Mouse (Mus musculus) right cerebral cortex, postnatal 14 days (tissue): ENCODE results near the gene Mark1.

Source experiments
- DNase-seq: peaks from one replicate; pipeline ENCODE4 v3.0.0; 2022

Gene Mark1

GRCm38 (mm10) chr1:184999071-184999750 lies at the start of gene Mark1:
Gene Mark1 (minus strand): TSS chr1:184999570.
- DNase-seq: peak; percentile 30

GRCm38 (mm10) chr1:185047516-185048247 lies 48.3 kb upstream of the Mark1 start:
- no peak for DNase-seq

DNA sequence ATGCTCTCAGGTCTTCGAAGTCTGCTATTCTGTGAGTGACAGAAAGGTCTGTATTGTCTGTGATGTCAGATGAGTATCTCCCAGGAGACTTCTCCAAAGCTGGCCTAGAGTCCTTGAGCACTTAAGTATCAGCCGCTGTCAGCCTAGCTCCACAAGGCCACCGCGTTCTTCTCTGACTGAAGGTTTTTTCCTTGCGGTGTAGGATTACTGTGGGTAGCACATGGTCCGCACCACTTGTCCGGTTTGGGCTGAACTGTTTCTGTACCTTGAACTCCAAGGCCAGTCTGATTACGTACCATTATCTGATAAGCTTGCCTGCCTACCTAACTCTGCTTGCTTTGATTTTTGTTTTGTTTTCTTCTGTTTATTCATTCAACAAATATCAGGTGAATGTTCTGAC lies 47.1 kb upstream of the Mark1 start:
- DNase-seq: no peak

DNA sequence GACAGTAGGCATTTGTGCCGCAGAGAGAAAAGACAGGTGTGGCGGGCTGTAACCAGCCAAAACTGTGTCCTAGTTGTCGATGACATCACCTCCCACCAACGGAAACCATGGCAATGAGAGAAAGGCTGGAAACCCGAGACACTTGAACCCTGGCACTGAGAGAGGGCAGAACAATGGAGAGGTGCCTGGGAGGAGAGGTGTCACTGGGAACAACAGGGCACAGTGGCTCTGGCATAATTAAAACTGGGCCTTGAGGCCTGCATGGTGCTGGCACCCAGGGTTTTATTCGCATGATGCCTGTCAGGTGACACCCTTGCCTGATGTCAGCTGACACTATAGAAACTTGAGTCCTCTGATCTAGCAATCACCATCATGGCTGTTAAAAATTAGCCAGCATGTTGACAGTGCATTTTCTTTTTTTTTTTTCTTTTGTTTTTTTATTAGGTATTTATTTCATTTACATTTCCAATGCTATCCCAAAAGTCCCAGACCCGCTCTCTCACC lies 38.9 kb upstream of the Mark1 start:
- no peak for DNase-seq

- no peak for DNase-seq
Observed at GRCm38 (mm10) chr1:185030565-185030964, 31.2 kb upstream of the Mark1 start.

DNA sequence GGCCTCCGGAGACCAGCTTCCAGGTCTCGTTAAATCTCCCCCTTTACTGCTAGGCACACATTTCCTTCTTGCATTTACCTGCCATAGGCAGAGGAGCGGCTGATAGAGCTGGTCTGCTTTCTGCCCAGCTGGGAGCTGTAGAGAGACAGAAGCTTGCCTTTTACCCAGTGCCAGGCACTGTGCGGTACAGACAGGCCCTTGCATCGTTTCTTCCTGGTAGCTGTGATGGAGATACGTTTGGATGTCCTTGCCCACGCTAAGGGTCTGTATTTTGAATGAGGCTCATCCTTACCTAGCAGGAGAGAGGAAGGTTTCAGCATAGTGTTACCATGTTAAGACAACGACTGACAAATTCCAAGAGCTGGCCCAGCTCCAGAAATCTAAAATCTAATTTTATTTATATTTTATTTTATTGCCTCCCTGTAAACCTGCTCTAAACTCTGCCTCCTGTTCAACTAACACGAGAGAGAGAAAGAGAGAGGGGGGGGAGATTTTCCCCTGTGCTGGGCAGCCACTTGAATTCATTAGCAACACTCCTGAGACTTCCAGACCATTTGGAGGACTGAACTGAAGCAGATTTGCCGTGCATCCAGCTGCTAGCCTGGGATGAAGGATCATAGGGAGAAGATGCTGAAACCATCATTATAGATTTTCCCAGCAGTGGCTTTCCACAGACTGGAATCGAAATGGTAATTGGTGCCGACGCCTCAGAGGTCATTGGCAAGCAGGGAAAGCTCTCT lies 21.2 kb upstream of the Mark1 start:
- DNase-seq: no peak

DNA sequence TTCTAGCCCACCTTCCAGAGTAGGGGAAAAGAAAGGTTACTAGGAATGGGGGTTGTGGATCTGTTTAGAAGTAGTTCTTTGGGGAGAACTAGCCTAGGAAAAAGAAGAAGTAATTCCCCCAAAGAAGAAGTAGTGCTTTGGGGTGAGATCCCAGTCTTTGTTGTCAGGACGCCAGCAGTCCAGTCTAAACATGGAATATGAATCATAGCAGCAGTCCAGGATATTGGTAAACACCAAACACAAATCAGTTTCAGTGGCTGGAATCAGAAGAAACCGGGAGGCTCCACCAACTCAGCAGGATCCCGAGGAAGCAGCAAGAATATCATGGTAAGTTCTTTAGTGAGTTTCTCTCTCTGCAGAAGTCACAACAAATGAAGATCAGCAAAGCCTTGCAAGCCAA lies 13.2 kb upstream of the Mark1 start:
- DNase-seq: no peak

DNA sequence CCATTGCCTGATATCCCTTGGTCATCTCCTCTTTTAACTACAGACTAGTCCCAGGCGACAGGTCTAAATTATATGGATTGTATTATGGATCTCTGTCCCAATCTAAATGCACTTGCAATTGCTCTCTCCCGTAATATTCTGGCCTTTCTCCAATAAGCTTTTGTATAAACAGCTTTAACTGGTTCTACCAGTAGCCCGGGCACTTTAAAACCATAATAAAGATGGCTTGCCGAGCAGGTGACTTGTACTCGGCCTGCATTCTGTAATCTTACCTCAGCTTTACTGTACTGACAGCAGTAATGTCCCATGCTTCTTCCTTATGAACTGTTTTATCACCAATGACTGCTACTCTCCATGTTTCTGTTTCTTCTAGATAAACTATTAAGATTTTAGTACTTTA lies 7.7 kb upstream of the Mark1 start:
- DNase-seq: no peak

DNA sequence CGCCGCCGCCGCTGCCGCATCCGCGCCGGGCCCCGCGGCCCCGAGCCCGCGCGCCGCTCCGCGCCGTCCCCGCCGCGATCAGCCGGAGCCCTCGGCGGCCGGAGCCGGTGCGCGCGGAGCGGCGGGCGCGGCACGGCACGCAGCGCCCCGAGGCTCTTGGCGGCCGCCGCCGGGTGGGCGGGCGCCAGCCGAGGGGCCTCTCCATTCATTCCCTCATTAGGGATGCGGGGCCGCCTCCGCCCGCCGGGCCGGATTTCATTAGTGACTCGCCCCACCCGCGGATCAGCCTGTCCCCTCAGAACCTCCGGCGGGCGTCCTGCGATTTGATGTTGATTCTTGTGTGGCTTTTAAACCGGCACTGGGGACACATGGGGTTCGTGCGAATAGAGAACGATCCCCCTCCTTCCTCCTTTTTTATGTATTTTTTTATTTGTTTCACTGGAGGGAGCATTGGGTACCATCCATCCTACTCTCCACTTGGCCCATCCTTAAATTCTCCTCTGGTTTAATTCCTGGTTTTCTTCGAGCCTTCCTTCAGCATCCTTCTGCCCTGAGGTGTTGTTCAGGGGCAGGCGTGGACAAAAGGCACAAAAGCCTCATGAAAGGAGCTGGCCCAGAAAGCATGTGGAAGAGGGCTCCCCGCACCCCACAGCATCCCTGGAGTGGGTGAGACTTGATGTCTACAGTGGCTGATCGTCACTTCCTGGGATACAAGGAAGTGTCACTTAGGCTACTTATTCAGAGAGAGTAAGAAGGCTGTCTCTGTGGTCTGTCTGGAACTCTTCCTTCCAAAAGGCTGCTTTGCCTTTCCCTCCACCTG lies 620 bp upstream of the Mark1 start:
- peak; percentile 76 for DNase-seq

GRCm38 (mm10) chr1:184998631-184999030 lies 739 bp downstream of the Mark1 start:
- no peak for DNase-seq

- no peak for DNase-seq
Observed at GRCm38 (mm10) chr1:184998161-184998560, 1.2 kb downstream of the Mark1 start.

DNA sequence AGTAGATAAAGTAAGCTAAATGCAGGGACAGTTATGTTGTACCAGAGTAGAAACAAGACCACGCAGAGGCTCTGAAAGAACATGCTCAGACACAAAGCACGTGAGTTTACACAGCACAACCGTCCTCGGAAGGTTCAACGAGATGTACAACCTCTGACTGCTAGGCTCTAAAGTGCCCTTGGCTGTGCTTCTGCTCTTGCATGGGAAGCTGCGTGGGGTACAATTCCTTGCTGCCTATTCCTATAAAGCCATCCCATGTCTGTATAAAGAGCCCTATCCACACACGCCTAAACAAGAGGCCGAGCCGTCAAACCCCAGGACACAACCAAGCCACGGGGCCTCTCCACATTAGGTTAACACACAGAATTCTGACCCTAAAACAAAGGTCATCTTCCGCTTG lies 1.9 kb downstream of the Mark1 start:
- DNase-seq: no peak

GRCm38 (mm10) chr1:184995335-184995734 lies 4.0 kb downstream of the Mark1 start:
- no peak for DNase-seq

DNA sequence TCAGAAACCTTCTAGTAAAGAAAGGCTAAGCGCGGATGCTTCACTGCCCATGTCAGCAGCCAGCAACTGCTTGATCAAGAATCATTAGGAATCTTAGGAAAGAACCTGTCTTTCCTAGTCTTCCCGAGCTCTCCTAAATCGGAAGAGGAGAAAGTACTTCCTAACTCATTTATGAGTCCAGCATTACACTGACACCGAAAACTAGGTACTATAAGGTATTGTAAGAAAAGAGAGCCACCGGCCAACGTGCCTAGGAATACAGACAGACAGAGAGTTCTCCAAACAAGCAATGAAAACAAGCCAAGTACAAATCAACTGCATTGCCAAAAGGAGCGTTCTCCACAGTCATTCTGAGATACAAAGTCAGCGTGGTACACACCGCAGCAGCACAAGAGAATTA lies 8.2 kb downstream of the Mark1 start:
- no peak for DNase-seq

- no peak for DNase-seq
Observed at GRCm38 (mm10) chr1:184986748-184987147, 12.6 kb downstream of the Mark1 start.

DNA sequence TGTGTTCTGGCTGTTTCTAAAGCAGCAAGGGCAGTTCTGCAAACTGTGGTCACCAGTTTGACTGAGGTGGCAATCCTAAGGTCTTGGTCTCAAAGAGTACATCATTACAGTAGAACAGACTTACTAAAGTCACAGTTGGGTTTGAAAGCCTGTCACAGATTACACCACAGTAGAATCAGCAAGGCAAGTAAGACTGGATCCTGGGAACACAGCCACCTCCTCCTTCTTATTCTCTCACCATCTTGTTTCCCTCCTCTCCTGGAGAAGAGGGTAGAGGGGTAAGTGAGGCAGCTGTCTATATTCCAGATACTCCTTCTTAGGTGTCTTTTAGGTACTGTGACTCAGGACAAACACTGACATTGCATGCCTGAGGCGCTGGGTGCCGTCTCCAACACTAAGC lies 14.6 kb downstream of the Mark1 start:
- no peak for DNase-seq

DNA sequence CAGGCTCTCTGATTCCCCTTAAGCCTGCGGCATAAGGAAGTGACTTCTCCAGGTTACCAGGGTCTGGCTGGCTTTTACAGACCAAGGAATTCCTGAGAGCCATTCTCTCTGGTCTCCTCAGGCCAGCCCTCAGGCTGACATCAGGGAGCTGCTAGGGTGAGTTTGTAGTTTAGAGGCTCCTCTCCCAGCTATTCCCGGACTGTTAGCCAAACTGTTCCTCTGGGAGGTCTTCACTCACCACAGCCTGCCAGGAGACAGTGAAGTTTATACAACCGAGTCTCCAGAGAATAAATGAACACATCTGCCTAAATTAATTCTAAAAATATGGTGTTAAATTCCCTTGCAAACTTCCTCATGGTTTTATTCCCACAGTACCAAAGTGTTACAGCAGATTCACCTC lies 15.6 kb downstream of the Mark1 start:
- DNase-seq: no peak

GRCm38 (mm10) chr1:184972214-184972776 lies 27.1 kb downstream of the Mark1 start:
- no peak for DNase-seq

GRCm38 (mm10) chr1:184969374-184969773 lies 30.0 kb downstream of the Mark1 start:
- DNase-seq: no peak

- peak; percentile 55 for DNase-seq
Observed at GRCm38 (mm10) chr1:184965682-184966360, 33.5 kb downstream of the Mark1 start.

DNA sequence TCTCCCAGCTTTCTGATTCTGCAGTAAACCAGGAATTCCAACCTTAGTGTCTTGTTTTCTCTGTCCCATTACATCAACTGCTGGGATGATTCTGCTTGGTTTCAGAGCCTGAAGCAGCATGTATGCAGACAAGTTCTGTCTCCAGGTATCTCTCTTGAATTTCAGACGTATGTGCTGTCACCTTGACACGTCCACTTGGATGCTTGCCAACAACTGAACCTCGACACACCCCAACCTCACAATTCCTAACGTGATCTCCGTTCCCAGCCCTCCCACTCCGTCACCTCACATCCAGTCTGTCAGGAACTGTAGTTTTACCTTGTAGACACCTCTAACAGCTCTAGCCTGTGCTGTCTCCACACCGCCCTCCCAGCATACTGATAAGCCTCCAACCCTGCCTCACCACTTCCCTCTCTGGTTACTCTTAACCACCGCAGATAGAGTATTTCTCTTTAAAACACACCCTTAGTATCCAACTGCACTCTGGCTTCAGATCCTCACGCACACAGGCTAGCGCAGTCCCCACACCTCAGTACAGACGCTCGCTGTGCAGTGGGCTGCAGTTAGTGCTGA lies 36.2 kb downstream of the Mark1 start:
- no peak for DNase-seq

- DNase-seq: no peak
Observed at GRCm38 (mm10) chr1:184961853-184962252, 37.5 kb downstream of the Mark1 start.
